Mouse (Mus musculus) forebrain, embryonic 11.5 days (tissue): ENCODE results near the gene Bricd5. TPM values are rescaled to one million over a fixed set of nuclear protein-coding genes. Genes with fewer than 3 reads are reported as not detected.

Source experiments
- ATAC-seq: fragments of 200-750 bp; cut with Nextera tagmentation; replicated peaks from 2 replicates; pipeline ENCODE4 v1.8.0; 2017; ENCODE audit warnings: moderate TSS enrichment; ENCODE audit not compliant: low FRiP score
- DNase-seq: peaks from one replicate; pipeline ENCODE4 v3.0.0-alpha.2; 2017; ENCODE audit warnings: low spot score
- H3K27ac ChIP-seq: fragments of 300-500 bp; sonication (generic); 2 replicates; pipeline ENCODE4 v1.5.1; 2014; ENCODE audit warnings: low read depth, low read length
- H3K27me3 ChIP-seq: fragments of 300-500 bp; sonication (generic); 2 replicates; pipeline ENCODE4 v1.6.1; 2014; ENCODE audit warnings: mild to moderate bottlenecking, low read length, mixed read lengths; ENCODE audit not compliant: control insufficient read depth, insufficient read depth
- H3K36me3 ChIP-seq: fragments of 300-500 bp; sonication (generic); 2 replicates; pipeline ENCODE4 v1.6.1; 2014; ENCODE audit warnings: mild to moderate bottlenecking, low read length, moderate library complexity, mixed read lengths; ENCODE audit not compliant: control insufficient read depth, insufficient read depth
- H3K4me1 ChIP-seq: fragments of 300-500 bp; sonication (generic); replicated peaks from 2 replicates; pipeline ENCODE4 v1.6.1; 2014; ENCODE audit warnings: low read length, mixed read lengths; ENCODE audit not compliant: control insufficient read depth, insufficient read depth
- H3K4me2 ChIP-seq: fragments of 300-500 bp; sonication (generic); 2 replicates; pipeline ENCODE4 v1.6.1; 2014; ENCODE audit warnings: low read depth, mild to moderate bottlenecking, low read length, moderate library complexity, mixed read lengths; ENCODE audit not compliant: severe bottlenecking
- H3K4me3 ChIP-seq: fragments of 300-500 bp; sonication (generic); 2 replicates; pipeline ENCODE4 v1.5.1; 2014; ENCODE audit warnings: low read depth, low read length
- H3K9ac ChIP-seq: fragments of 300-500 bp; sonication (generic); 2 replicates; pipeline ENCODE4 v1.6.1; 2014; ENCODE audit warnings: low read length
- H3K9me3 ChIP-seq: fragments of 300-500 bp; sonication (generic); 2 replicates; pipeline ENCODE4 v1.6.1; 2016; ENCODE audit warnings: low read length, mixed read lengths; ENCODE audit not compliant: control insufficient read depth
- WGBS: fragments of 180-500 bp; shearing (Covaris S2); extraction: QIAGEN DNeasy Blood & Tissue Kit; methylation state at CpG from one replicate; pipeline ENCODE4 v1.1.7; 2014; 5-methylcytosine and 5-hydroxymethylcytosine counted together
- polyA plus RNA-seq: library from polyadenylated mRNA; unstranded; fragments of >200 nt; fragmentation: Nextera tagmentation; extraction: Ambion mirVana; gene quantifications from 2 replicates; pipeline ENCODE4 v1.2.1, GENCODE M21; 2014

The Bricd5 gene
- polyA plus RNA-seq, 1 experiment from 2014 or later = 0.41 TPM

- Histone ChIP-seq H3K9me3 (no peaks in the 10 kb centered on the region), H3K4me2 (peak within 1 kb of the TSS; percentile 92), H3K9ac (peak within 1 kb of the TSS; percentile 87), H3K27ac (peak within 1 kb of the TSS; percentile 57), H3K36me3 (no peaks in the 10 kb centered on the region), H3K27me3 (no peaks in the 10 kb centered on the region; the same call in 1 of the 2 replicates), H3K4me3 (peak within 1 kb of the TSS; percentile 85), H3K4me1 (peaks cover 9% of the 10 kb centered on the region)
- peak; percentile 66 for ATAC-seq
- DNase-seq = peak; percentile 74
- under 1% methylated on average over 45 of the region's 45 CpGs for WGBS
Observed at GRCm38 (mm10) chr17:24488186-24488661, 14.5 kb downstream of the Bricd5 start, which contains the start of gene Caskin1. Caskin1 (plus strand) TSS chr17:24488601.

DNA sequence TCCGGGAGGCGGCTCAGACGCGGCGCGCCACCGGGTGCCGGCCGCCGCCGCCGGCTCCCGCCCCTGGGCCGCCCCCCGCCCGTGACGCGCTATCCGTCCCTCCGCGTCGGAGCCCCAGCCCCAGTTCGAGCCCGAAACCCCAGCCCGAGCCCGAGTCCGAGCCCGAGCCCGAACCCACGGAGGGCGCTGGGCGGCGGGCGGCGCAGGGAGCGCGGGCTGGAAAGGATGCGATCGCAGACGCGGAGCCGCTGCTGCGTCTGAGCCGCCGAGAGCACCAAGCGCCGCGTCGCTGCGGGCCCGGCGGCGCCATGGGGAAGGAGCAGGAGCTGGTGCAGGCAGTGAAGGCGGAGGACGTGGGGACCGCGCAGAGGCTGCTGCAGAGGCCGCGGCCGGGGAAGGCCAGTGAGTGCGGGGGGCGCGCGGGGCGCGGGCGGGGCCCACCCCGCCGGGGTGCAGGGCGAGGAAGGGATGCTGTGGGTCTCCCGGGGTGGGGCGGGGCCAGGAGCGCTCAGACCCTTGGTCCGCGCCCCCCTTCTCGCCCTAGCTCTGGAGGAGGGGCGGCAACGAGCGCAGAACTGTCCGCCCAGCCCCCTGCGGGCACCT is 15.1 kb downstream of the Bricd5 start:
- under 1% methylated on average over 61 of the region's 81 CpGs for whole genome bisulfite sequencing
- Histone ChIP-seq H3K4me3 (peak overlapping the region; percentile 85), H3K4me1 (peaks cover 9% of the 10 kb centered on the region), H3K27me3 (no peaks in the 10 kb centered on the region; the same call in 1 of the 2 replicates), H3K36me3 (no peaks in the 10 kb centered on the region), H3K4me2 (peak overlapping the region; percentile 92), H3K27ac (peak overlapping the region; percentile 57), H3K9me3 (no peaks in the 10 kb centered on the region), H3K9ac (peak overlapping the region; percentile 87)
- ATAC-seq = peak; percentile 73
- DNase-seq = peak; percentile 78

GRCm38 (mm10) chr17:24489265-24490030 is 15.8 kb downstream of the Bricd5 start:
- Histone ChIP-seq H3K27me3 (no peaks in the 10 kb centered on the region; the same call in 1 of the 2 replicates), H3K9ac (peak overlapping the region; percentile 87), H3K4me3 (peak overlapping the region; percentile 85), H3K36me3 (no peaks in the 10 kb centered on the region), H3K4me1 (peaks cover 9% of the 10 kb centered on the region), H3K27ac (peak overlapping the region; percentile 57; the same call in 1 of the 2 replicates), H3K9me3 (no peaks in the 10 kb centered on the region), H3K4me2 (peak overlapping the region; percentile 92)
- peak; percentile 34 for ATAC-seq
- 21% methylated on average over 19 of the region's 19 CpGs for WGBS
- peak; percentile 56 for DNase-seq

GRCm38 (mm10) chr17:24490399-24490798 is 16.7 kb downstream of the Bricd5 start:
- Histone ChIP-seq H3K9ac (no peak overlapping the region), H3K27me3 (no peaks in the 10 kb centered on the region; the same call in 1 of the 2 replicates), H3K27ac (no peak overlapping the region), H3K4me2 (no peak overlapping the region), H3K4me3 (no peak overlapping the region), H3K9me3 (no peaks in the 10 kb centered on the region), H3K36me3 (no peaks in the 10 kb centered on the region), H3K4me1 (peaks cover 9% of the 10 kb centered on the region)
- 77% methylated on average over 4 of the region's 4 CpGs for WGBS
- DNase-seq (peak; percentile 48), ATAC-seq (no peak)

DNA sequence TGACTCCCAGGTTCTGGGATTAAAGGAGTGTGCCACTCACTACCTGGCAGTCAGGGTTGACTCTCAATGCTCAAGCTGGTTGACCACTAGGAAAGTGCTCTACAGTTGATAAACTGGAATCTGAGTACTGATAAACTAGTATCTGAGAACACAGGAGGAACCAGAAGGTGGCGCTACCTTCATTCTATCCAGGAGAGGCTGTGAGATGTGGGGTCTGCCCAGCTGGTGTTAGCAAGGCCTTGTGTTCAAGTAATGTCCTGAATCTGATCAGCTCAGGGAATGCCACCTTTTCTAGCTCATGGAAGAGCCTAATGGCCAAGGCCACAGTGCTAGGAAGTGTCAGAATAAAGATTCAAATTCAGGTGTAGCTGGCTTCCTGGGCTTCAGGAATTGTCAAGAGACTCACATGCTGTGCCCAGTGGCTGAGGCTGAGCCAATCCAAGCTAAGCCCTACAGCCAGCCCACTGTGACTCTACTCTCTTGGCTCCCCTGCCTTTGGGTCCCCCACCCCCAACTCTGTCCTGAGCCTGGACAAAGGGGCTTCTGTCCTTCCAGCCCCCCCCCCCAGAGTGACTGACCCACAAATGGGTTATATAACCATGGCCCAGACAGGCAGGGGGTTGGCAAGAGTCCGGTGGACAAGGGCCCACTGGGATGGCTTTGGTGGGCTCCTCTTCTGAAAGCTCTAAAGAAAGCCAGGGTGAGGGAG is 21.1 kb downstream of the Bricd5 start:
- ATAC-seq = no peak
- Histone ChIP-seq H3K27me3 (no peaks in the 10 kb centered on the region), H3K27ac (no peak overlapping the region), H3K9me3 (no peaks in the 10 kb centered on the region), H3K36me3 (no peaks in the 10 kb centered on the region), H3K4me1 (peaks cover 6% of the 10 kb centered on the region), H3K4me3 (no peak overlapping the region), H3K9ac (no peak overlapping the region), H3K4me2 (no peak overlapping the region)
- 42% methylated on average over 2 of the region's 2 CpGs for WGBS
- no peak for DNase-seq

- H3K4me2 ChIP-seq = no peak overlapping the region
- 86% methylated on average over 3 of the region's 3 CpGs for WGBS
Observed at GRCm38 (mm10) chr17:24495443-24495842, 21.8 kb downstream of the Bricd5 start.

GRCm38 (mm10) chr17:24496026-24496425 is 22.3 kb downstream of the Bricd5 start:
- 87% methylated on average over 1 of the region's 1 CpGs for WGBS
- H3K4me2 ChIP-seq = no peak overlapping the region
- no peaks in the 10 kb centered on the region for H3K36me3 ChIP-seq
- no peak for ATAC-seq
- no peak overlapping the region for H3K4me3 ChIP-seq
- no peaks in the 10 kb centered on the region for H3K4me1 ChIP-seq
- H3K9me3 ChIP-seq = no peaks in the 10 kb centered on the region
- DNase-seq = no peak
- no peak overlapping the region for H3K27ac ChIP-seq
- H3K27me3 ChIP-seq = no peaks in the 10 kb centered on the region
- H3K9ac ChIP-seq = no peak overlapping the region

More at GRCm38 (mm10) chr17:24495443-24495842, 21.8 kb downstream of the Bricd5 start:
- no peaks in the 10 kb centered on the region; the same call in 1 of the 2 replicates for H3K4me1 ChIP-seq
- DNase-seq = no peak
- no peak overlapping the region for H3K27ac ChIP-seq
- H3K9me3 ChIP-seq = no peaks in the 10 kb centered on the region
- H3K27me3 ChIP-seq = no peaks in the 10 kb centered on the region
- H3K9ac ChIP-seq = no peak overlapping the region
- H3K36me3 ChIP-seq = no peaks in the 10 kb centered on the region
- H3K4me3 ChIP-seq = no peak overlapping the region
- ATAC-seq = no peak

DNA sequence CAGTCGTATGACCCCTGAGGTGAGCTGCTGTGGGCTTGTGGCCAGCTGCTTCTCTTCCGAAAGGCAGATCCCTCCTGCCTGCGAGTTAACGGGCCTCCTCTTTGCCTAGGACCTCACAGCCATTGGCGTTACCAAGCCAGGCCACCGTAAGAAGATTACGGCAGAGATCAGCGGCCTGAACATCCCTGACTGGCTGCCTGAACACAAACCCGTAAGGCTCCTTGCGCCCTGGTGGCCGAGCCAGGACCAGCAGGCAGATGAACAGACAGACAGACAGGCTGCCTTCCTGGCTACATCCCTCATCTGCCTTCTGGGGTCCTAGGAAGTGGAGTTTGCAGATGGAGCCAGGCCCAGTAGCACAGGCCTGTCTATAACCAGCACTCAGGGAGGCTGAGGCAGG is 28.5 kb downstream of the Bricd5 start:
- no peaks in the 10 kb centered on the region for H3K9me3 ChIP-seq
- no peak overlapping the region for H3K27ac ChIP-seq
- H3K27me3 ChIP-seq = no peaks in the 10 kb centered on the region
- ATAC-seq (no peak), DNase-seq (no peak)
- no peaks in the 10 kb centered on the region for H3K36me3 ChIP-seq
- no peak overlapping the region for H3K4me3 ChIP-seq
- WGBS = 35% methylated on average over 11 of the region's 11 CpGs
- no peaks in the 10 kb centered on the region for H3K4me1 ChIP-seq
- no peak overlapping the region for H3K9ac ChIP-seq
- no peak overlapping the region for H3K4me2 ChIP-seq
